Mouse (Mus musculus) inflammation-experienced regulatory T-cells (primary cell): Measurements from ENCODE around the gene Gpr18. TPM values are rescaled to one million over a fixed set of nuclear protein-coding genes. Genes with fewer than 3 reads are reported as not detected.

Experiments used
- polyA plus RNA-seq, 2 experiments: library from polyadenylated mRNA; unstranded; fragments of 100-300 nt; shearing (Covaris generic); gene quantifications; one replicate each; pipeline ENCODE4 v1.2.1; 2017

Gene Gpr18
- 10 to 100 TPM; 64.0 to 73.4 TPM for polyA plus RNA-seq

DNA sequence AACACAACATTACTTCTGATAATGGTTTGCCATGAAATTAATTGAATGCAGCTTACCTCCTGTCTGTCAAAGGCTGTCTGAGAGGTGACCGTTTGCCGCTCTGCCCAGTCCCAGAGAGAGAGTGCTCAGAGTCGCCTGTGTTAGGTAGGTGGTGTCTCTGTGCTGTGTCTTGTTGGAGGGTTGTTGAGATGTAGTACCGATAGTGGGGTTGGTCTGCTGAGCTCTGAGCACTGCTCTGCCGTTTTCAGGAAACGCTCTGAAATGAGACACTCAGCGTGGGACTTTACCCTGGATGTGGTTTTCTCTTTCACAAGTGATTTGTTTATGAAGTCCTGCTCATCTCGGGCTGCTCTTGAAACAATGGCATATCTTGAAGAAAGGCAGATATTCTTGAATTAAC, at the start of gene Gpr18:
Gene Gpr18, minus strand, starts transcription at position 161 of the 400 bp plus-strand sequence.

GRCm38 (mm10) chr14:121964990-121965389, 49.4 kb upstream of the Gpr18 start, which contains the start of gene Gpr183:
TSS of gene Gpr183 (minus strand) at chr14:121965195.

DNA sequence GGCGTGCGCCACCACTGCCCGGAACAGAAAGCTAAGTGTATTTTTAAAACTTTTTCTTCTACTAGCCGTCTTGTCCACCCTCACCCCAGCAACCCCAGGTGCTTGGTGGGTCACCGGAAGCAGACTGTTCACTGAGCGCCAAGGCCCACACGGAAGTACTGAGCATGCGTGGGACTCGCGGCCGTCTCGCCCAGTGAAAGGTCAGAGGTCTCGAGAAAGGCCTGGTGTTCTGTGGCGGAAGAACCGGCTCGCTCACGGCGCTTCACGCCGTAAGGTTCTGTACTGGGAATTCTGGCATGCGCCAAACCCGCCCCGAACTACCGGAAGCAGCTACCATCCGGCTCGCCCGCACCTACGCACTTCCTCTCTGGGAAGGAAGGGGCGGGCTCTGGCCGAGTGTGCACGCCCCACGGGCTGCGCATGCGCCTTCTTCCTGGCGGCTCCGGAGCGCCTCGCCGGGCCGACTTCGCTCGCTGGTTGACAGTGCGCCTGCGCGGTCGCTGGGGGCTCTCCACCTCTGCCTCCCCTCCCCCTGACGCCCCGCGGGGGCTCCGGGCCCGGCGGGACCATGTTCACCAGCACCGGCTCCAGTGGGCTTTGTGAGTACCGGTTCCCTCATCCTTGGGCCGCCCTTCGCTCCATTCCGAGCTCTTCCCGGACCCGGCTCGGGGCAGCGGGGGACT, 37.3 kb downstream of the Gpr18 start, which contains the start of gene Ubac2:
Gene Ubac2, plus strand, starts transcription at position 445 of the 683 bp plus-strand sequence.

Other genes with a start within 250 kb of the Gpr18 start
- gene Dock9, start 117.9 kb downstream of the Gpr18 start, polyA plus RNA-seq, result 1 to 10 TPM; 6.0 to 9.0 TPM
- 100 to 1,000 TPM; 134 to 148 TPM for gene Ubac2, start 37.2 kb downstream of the Gpr18 start, polyA plus RNA-seq
- 100 to 1,000 TPM in 1 of 2 experiments, 10 to 100 TPM in 1; 82.5 to 230 TPM for gene Gpr183, start 49.4 kb upstream of the Gpr18 start, polyA plus RNA-seq
- gene Timm8a2, start 118.9 kb upstream of the Gpr18 start, polyA plus RNA-seq, result under 1 TPM in 1 of 2 experiments, not detected in 1; 0.23 TPM
- 100 to 1,000 TPM; 163 to 170 TPM for gene Tm9sf2, start 191.3 kb upstream of the Gpr18 start, polyA plus RNA-seq